Comparison of ENCODE assay signal across 23 mouse cellular contexts in the genomic region with DNA sequence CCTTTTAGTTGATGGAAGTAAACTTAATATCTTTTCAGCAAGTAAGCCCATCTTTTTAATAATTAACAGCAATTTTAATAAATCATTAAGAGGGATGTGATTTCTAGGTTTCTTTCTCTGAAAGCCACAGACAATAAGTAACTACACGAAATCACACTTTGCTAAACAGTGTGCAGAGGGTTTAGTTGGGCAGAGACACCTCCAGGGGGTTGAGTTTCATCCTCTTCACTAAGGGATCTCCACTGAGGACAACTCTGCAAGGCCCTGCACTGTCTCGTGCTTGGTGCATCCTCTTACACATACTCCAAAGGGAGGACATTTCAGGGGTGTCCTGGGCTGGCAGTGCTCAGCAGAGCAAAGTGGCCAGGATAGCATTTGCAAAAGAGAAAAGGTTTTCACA.
A peak's percentile ranks its signal among the peaks of the same experiment; 100 is the strongest.
DNase-seq lines count a peak whose midpoint lies in the region; ATAC-seq lines count a peak whose summit lies in the region.
"Had no signal": no experiment of that assay in that cellular context is flagged by ENCODE, and none has a peak within 500 bp of the region (broad histone marks: within the 10 kb centered on the region; RNA-seq: fewer than 3 reads in every experiment).

No protein-coding gene starts in this region.

- intact Hi-C loops in heart, postnatal 36 days (cut with DNase I), result no loop called here

- 70% methylated on average over 2 of the region's 2 CpGs for WGBS in heart, embryonic 16.5 days
- 73% methylated on average over 2 of the region's 2 CpGs for whole genome bisulfite sequencing in kidney, embryonic 15.5 days

- H3K4me3 ChIP-seq in heart, embryonic 16.5 days (ENCODE audit: low read length), result no peak overlapping the region
- no peak overlapping the region for H3K4me3 ChIP-seq in kidney, embryonic 15.5 days (replicated peaks)
- H3K4me3 ChIP-seq: embryonic facial prominence, embryonic 12.5 days; embryonic facial prominence, embryonic 15.5 days; gastrocnemius, adult 2 months; heart, embryonic 13.5 days; hindbrain, embryonic 12.5 days; hindbrain, embryonic 15.5 days had no signal

- no peaks in the 10 kb centered on the region for H3K36me3 ChIP-seq in heart, embryonic 16.5 days (ENCODE audit: control insufficient read depth, insufficient read depth)
- H3K36me3 ChIP-seq in kidney, embryonic 15.5 days, result no peaks in the 10 kb centered on the region
- H3K36me3 ChIP-seq: embryonic facial prominence, embryonic 12.5 days; embryonic facial prominence, embryonic 15.5 days; heart, embryonic 13.5 days; hindbrain, embryonic 12.5 days; hindbrain, embryonic 15.5 days had no signal

- peaks cover 14% of the 10 kb centered on the region for H3K4me1 ChIP-seq in heart, embryonic 16.5 days (ENCODE audit: control insufficient read depth, insufficient read depth, low read length)
- H3K4me1 ChIP-seq in kidney, embryonic 15.5 days, result no peaks in the 10 kb centered on the region
- H3K4me1 ChIP-seq: embryonic facial prominence, embryonic 12.5 days; embryonic facial prominence, embryonic 15.5 days; hindbrain, embryonic 12.5 days; hindbrain, embryonic 15.5 days had no signal

- peak overlapping the region; percentile 24; the same call in 1 of the 2 replicates for H3K27ac ChIP-seq in heart, embryonic 16.5 days (ENCODE audit: low read length)
- H3K27ac ChIP-seq in kidney, embryonic 15.5 days, result no peak overlapping the region
- H3K27ac ChIP-seq: embryonic facial prominence, embryonic 12.5 days; embryonic facial prominence, embryonic 15.5 days; gastrocnemius, adult 2 months; heart, embryonic 13.5 days; hindbrain, embryonic 12.5 days; hindbrain, embryonic 15.5 days had no signal

- H3K4me2 ChIP-seq in heart, embryonic 16.5 days (ENCODE audit: low read depth, low read length), result no peak overlapping the region
- no peak overlapping the region for H3K4me2 ChIP-seq in kidney, embryonic 15.5 days
- H3K4me2 ChIP-seq: embryonic facial prominence, embryonic 12.5 days; embryonic facial prominence, embryonic 15.5 days; heart, embryonic 13.5 days; hindbrain, embryonic 12.5 days; hindbrain, embryonic 15.5 days had no signal

- H3K9ac ChIP-seq in heart, embryonic 16.5 days (ENCODE audit: low read length), result no peak overlapping the region
- H3K9ac ChIP-seq in kidney, embryonic 15.5 days, result no peak overlapping the region
- H3K9ac ChIP-seq: embryonic facial prominence, embryonic 12.5 days; embryonic facial prominence, embryonic 15.5 days; forebrain, postnatal 0 days; heart, embryonic 13.5 days; hindbrain, embryonic 12.5 days; hindbrain, embryonic 15.5 days had no signal

- no peaks in the 10 kb centered on the region for H3K9me3 ChIP-seq in heart, embryonic 16.5 days (replicated peaks; ENCODE audit: control insufficient read depth, low read length)
- no peaks in the 10 kb centered on the region for H3K9me3 ChIP-seq in kidney, embryonic 15.5 days (replicated peaks)
- H3K9me3 ChIP-seq: embryonic facial prominence, embryonic 12.5 days; embryonic facial prominence, embryonic 15.5 days; heart, embryonic 13.5 days; hindbrain, embryonic 12.5 days; hindbrain, embryonic 15.5 days had no signal

- no peak for DNase-seq in heart, postnatal 36 days
- DNase-seq in kidney, adult 8-10 months, result no peak
- peak; percentile 16 for DNase-seq in kidney, postnatal 14 days
- DNase-seq in kidney, postnatal 10 days, result no peak
- DNase-seq: adrenal gland, adult 2 months; adrenal gland, postnatal 14 days; cerebellum, adult 11 months; cerebellum, adult 9-11 months; cerebellum, postnatal 25 days; forebrain, postnatal 0 days; gastrocnemius, adult 2 months; gastrocnemius, postnatal 14 days; heart, adult 18-20 months; heart, postnatal 10 days had no signal

- no peaks in the 10 kb centered on the region for H3K27me3 ChIP-seq in heart, embryonic 16.5 days (ENCODE audit: control insufficient read depth, insufficient read depth, low read length)
- H3K27me3 ChIP-seq in kidney, embryonic 15.5 days, result no peaks in the 10 kb centered on the region
- H3K27me3 ChIP-seq: embryonic facial prominence, embryonic 12.5 days; embryonic facial prominence, embryonic 15.5 days; heart, embryonic 13.5 days; hindbrain, embryonic 12.5 days; hindbrain, embryonic 15.5 days had no signal

- no peak for ATAC-seq in heart, embryonic 16.5 days (replicated peaks; ENCODE audit: extremely low read depth, insufficient read depth, low FRiP score)
- 0 out of 2 replicates have a peak, but pooled peaks have one; percentile 49 for ATAC-seq in kidney, embryonic 15.5 days (replicated peaks; ENCODE audit: low FRiP score)
- ATAC-seq: CD4-positive, CD25-positive, alpha-beta regulatory T cell, adult 4 months; forebrain, embryonic 14.5 days; forebrain, postnatal 0 days had no signal
